Mouse (Mus musculus) kidney, embryonic 14.5 days (tissue): ENCODE measurements around the gene Dcaf5. TPM values are rescaled to one million over a fixed set of nuclear protein-coding genes. Genes with fewer than 3 reads are reported as not detected.

ENCODE experiments used
- ATAC-seq: fragments of 200-750 bp; cut with Nextera tagmentation; 2 replicates; pipeline ENCODE4 v1.8.0; 2017; ENCODE audit warnings: moderate number of reproducible peaks, mild to moderate bottlenecking, moderate TSS enrichment, moderate library complexity; ENCODE audit not compliant: low FRiP score, low TSS enrichment
- H3K27ac ChIP-seq: fragments of 300-500 bp; sonication (generic); 2 replicates; pipeline ENCODE4 v1.5.1; 2014; ENCODE audit warnings: low read depth, mild to moderate bottlenecking, low read length, moderate library complexity, mixed read lengths
- H3K27me3 ChIP-seq: fragments of 300-500 bp; sonication (generic); 2 replicates; pipeline ENCODE4 v1.6.1; 2014; ENCODE audit warnings: mild to moderate bottlenecking, low read length; ENCODE audit not compliant: control insufficient read depth, insufficient read depth
- H3K36me3 ChIP-seq: fragments of 300-500 bp; sonication (generic); 2 replicates; pipeline ENCODE4 v1.6.1; 2014; ENCODE audit warnings: low read length, mixed read lengths; ENCODE audit not compliant: control insufficient read depth, insufficient read depth
- H3K4me1 ChIP-seq: fragments of 300-500 bp; sonication (generic); 2 replicates; pipeline ENCODE4 v1.6.1; 2014; ENCODE audit warnings: low read length, mixed read lengths; ENCODE audit not compliant: control insufficient read depth, insufficient read depth
- H3K4me2 ChIP-seq: fragments of 300-500 bp; sonication (generic); replicated peaks from 2 replicates; pipeline ENCODE4 v1.6.1; 2014; ENCODE audit warnings: low read depth, mild to moderate bottlenecking, low read length
- H3K4me3 ChIP-seq: fragments of 300-500 bp; sonication (generic); 2 replicates; pipeline ENCODE4 v1.5.1; 2014; ENCODE audit warnings: mild to moderate bottlenecking, low read length
- H3K9ac ChIP-seq: fragments of 300-500 bp; sonication (generic); 2 replicates; pipeline ENCODE4 v1.6.1; 2014; ENCODE audit warnings: low read depth, mild to moderate bottlenecking, low read length, moderate library complexity
- H3K9me3 ChIP-seq: fragments of 300-500 bp; sonication (generic); 2 replicates; pipeline ENCODE4 v1.6.1; 2016; ENCODE audit warnings: low read length; ENCODE audit not compliant: control insufficient read depth
- WGBS: fragments of 180-500 bp; shearing (Covaris S2); extraction: QIAGEN DNeasy Blood & Tissue Kit; methylation state at CpG from one replicate; pipeline ENCODE4 v1.1.7; 2014; 5-methylcytosine and 5-hydroxymethylcytosine counted together
- microRNA-seq: library from miRNA; unstranded; fragments of <30 nt; microRNA quantifications from one replicate; pipeline ENCODE4, GENCODE M21; 2016
- polyA plus RNA-seq: library from polyadenylated mRNA; unstranded; fragments of >200 nt; fragmentation: Nextera tagmentation; extraction: Ambion mirVana; gene quantifications from 2 replicates; pipeline ENCODE4 v1.2.1, GENCODE M21; 2014

Gene Dcaf5
- polyA plus RNA-seq, 1 experiment from 2014 or later, result 11.2 TPM

DNA sequence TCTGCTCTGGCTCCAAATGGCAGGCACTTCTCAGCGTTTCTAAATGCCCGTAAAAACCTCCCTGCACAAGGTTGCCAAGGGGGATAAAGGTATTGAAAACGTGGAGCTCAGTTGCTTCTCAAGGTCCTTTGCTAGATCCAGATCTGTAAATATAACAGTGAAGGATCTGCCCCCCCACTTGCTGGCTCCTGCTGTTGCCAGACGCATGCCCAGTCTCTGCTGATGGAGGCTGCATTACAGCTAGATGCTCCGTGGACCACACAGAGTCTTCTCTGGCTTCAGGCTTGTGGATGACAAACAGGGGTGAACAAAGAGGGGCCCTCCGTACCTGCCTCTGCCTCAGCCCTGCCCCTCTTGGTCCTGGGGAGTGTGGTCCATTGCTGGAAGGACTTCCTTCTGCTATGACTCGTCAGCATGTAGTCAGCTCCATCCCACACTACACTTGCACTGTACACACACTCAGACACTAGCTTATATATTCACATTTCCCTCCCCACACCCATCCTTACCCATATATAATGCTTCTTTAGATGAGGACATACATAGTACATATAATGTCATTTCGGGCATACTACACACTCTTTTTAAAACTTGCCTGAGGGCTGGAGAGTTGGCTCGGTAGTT, 135.5 kb downstream of the Dcaf5 start:
- Histone ChIP-seq H3K9ac (no peak overlapping the region), H3K27me3 (no peaks in the 10 kb centered on the region), H3K4me2 (no peak overlapping the region), H3K36me3 (no peaks in the 10 kb centered on the region), H3K27ac (no peak overlapping the region), H3K9me3 (peaks cover 3% of the 10 kb centered on the region; the same call in 1 of the 2 replicates), H3K4me1 (no peaks in the 10 kb centered on the region), H3K4me3 (no peak overlapping the region)
- no peak for ATAC-seq
- WGBS, result 75% methylated on average over 9 of the region's 9 CpGs

DNA sequence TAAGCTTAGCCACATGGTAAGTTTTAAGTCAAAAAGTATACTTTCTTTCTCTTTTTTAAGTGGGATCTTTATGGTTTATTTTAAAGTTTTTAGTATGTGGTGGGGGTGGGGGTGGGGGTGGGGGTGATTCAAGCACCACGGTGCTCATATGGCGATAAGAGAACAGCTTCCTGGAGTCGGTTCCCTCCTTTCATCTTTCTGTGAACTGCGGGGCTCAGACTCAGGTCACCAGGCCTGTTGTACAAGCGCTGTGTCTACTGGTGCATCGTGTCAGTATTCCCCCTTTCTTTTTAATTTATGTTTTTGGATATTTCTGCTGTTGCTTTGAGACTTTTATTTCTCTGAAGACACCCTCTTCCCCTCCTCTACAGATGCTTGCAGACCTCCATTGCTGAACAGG, 137.7 kb downstream of the Dcaf5 start:
- H3K27ac ChIP-seq, result no peak overlapping the region
- whole genome bisulfite sequencing, result 32% methylated on average over 6 of the region's 6 CpGs
- no peak for ATAC-seq
- no peaks in the 10 kb centered on the region for H3K36me3 ChIP-seq
- no peaks in the 10 kb centered on the region for H3K4me1 ChIP-seq
- H3K9ac ChIP-seq, result no peak overlapping the region
- H3K27me3 ChIP-seq, result no peaks in the 10 kb centered on the region
- no peaks in the 10 kb centered on the region for H3K9me3 ChIP-seq
- H3K4me3 ChIP-seq, result no peak overlapping the region
- no peak overlapping the region for H3K4me2 ChIP-seq

DNA sequence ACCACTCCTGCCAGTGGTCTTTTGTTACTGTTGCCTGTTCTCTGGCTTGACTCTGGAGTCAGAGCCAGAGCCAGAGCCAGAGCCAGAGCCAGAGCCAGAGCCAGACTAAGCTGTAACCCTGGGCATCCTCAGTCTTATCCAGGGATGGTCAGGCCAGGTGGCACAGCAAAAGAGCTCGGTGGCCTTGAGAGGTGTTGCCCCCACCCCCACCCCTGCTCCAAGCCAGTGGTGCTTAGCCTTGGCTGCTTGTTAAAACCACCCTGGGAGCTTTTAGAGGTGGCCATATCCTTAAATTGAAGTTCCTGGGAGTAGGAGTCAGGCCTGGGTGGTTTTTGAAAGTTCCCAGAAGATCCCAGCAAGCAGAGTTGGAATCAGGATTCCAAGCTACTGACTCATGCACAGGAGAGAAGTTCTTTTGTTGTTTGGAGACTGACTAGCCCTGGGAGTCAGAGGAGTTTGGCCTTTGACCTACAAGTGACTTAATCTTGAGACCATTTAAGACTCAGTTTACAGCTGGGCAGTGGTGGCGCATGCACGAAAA, 144.4 kb downstream of the Dcaf5 start:
- H3K9me3 ChIP-seq, result no peaks in the 10 kb centered on the region
- H3K9ac ChIP-seq, result no peak overlapping the region
- no peak overlapping the region for H3K4me3 ChIP-seq
- WGBS, result 50% methylated on average over 3 of the region's 3 CpGs
- no peaks in the 10 kb centered on the region for H3K27me3 ChIP-seq
- no peak for ATAC-seq
- H3K36me3 ChIP-seq, result no peaks in the 10 kb centered on the region
- no peak overlapping the region for H3K27ac ChIP-seq
- no peaks in the 10 kb centered on the region for H3K4me1 ChIP-seq
- no peak overlapping the region for H3K4me2 ChIP-seq

DNA sequence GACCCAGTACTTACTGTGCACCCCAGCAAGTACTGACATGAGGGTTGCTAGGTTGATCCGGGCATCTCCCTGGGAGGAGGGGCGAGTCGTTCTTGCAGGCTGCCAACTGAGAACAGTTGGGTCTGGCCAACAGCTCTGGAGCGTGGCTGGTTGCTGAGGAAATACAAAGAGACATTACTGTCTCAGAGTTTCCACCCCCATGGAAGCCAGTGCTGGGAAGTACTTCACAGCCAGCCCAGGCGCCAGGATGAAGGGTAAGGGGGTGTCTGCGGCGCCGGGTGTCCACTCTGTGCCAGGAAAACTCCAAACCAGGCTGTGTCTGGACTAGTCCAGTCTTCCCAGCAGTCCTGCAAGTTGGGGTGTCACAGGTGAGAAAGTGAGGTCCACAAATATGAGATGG, 145.4 kb downstream of the Dcaf5 start:
- Histone ChIP-seq H3K27me3 (no peaks in the 10 kb centered on the region), H3K4me1 (no peaks in the 10 kb centered on the region), H3K9ac (no peak overlapping the region), H3K36me3 (no peaks in the 10 kb centered on the region), H3K9me3 (no peaks in the 10 kb centered on the region), H3K4me2 (no peak overlapping the region), H3K27ac (no peak overlapping the region), H3K4me3 (no peak overlapping the region)
- ATAC-seq, result no peak
- WGBS, result 93% methylated on average over 8 of the region's 8 CpGs

DNA sequence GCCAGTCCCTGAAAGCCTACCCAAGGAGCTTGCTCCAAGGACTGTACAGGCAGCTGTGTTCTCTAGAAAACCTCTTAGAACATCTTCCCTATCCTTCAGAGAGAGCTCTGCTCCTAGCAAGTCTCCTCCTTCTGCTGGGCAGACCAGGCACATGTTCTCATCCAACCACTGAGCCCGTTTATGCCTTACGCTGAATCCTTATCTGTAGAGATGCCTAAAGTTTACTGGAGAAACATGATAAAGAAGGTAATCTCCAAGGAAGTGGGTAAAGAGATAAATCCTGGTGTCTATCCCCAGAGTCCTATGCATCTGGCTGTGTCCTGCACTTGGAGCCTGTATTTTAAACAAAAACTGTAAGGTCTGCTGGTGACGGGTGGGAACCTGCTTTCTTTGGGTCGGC, 145.9 kb downstream of the Dcaf5 start:
- Histone ChIP-seq H3K4me2 (no peak overlapping the region), H3K27me3 (no peaks in the 10 kb centered on the region), H3K4me1 (no peaks in the 10 kb centered on the region), H3K27ac (no peak overlapping the region), H3K9ac (no peak overlapping the region), H3K9me3 (no peaks in the 10 kb centered on the region), H3K36me3 (no peaks in the 10 kb centered on the region), H3K4me3 (no peak overlapping the region)
- WGBS, result 85% methylated on average over 4 of the region's 4 CpGs
- no peak for ATAC-seq

DNA sequence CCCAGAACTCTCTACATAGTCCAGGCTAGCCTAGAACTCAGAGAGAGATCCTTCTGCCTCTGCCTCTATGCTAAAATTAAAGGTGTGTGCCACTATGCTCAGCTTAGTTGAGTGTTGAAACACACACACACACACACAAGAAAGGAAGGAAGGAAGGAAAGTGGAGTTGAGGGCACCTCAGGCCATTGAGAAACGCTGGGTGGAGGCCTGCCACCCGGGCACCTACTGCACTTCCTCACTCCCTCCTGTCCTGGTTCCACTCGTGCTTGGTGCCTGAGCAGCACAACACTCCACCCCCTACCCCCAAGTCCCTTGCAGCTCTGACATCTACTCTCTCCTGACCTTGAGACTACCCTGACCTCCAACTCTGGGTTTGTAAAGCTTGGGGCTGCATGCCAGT, 146.7 kb downstream of the Dcaf5 start:
- H3K4me3 ChIP-seq, result no peak overlapping the region
- no peak overlapping the region for H3K9ac ChIP-seq
- H3K4me1 ChIP-seq, result no peaks in the 10 kb centered on the region
- WGBS, result 67% methylated on average over 3 of the region's 3 CpGs
- no peaks in the 10 kb centered on the region for H3K9me3 ChIP-seq
- H3K4me2 ChIP-seq, result no peak overlapping the region
- H3K27ac ChIP-seq, result no peak overlapping the region
- no peaks in the 10 kb centered on the region for H3K36me3 ChIP-seq
- no peak for ATAC-seq
- no peaks in the 10 kb centered on the region for H3K27me3 ChIP-seq

DNA sequence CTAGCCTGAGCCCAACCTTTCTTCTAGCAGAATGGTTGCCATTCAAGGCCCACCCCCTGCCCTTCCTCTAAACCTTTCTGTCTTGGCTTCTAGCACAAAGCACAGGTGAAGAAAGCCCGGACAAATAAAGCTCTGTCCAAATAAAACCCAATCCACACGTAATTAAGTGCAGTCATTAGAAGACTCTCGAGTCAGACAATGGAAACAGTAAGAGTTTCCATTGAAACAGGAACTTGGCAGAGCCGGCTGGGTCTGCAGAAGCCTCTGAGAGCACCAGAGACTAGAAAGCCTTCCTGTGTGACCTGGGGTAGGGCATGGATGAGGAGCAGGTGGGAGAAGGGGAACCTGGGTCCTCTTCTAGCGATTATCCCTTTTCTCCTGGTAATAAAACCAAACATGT, 150.5 kb downstream of the Dcaf5 start:
- 71% methylated on average over 5 of the region's 5 CpGs for WGBS
- H3K27me3 ChIP-seq, result no peaks in the 10 kb centered on the region
- no peak overlapping the region for H3K9ac ChIP-seq
- no peaks in the 10 kb centered on the region for H3K9me3 ChIP-seq
- H3K36me3 ChIP-seq, result no peaks in the 10 kb centered on the region
- no peak overlapping the region for H3K27ac ChIP-seq
- ATAC-seq, result no peak
- H3K4me2 ChIP-seq, result no peak overlapping the region
- no peaks in the 10 kb centered on the region for H3K4me1 ChIP-seq
- H3K4me3 ChIP-seq, result no peak overlapping the region

Small RNA genes within 50 kb of the gene (microRNA-seq; reads per million reads assigned to microRNA genes)
- 27.3 reads per million, percentile 38 among the genes with 10 or more reads in this experiment for gene Mir1843a

Other genes starting within 250 kb of the Dcaf5 start
- gene Actn1, start 176.2 kb downstream of the Dcaf5 start, polyA plus RNA-seq, result 38.3 and 52.6 TPM in 2 replicates
- gene Exd2, start 26.5 kb upstream of the Dcaf5 start, polyA plus RNA-seq, result 21.6 and 28.8 TPM in 2 replicates
- 3.1 TPM in 2 replicates for gene Galnt16, start 81.7 kb upstream of the Dcaf5 start, polyA plus RNA-seq
- gene Slc39a9, start 207.3 kb upstream of the Dcaf5 start, polyA plus RNA-seq, result 12.1 and 31.1 TPM in 2 replicates
- gene Erh, start 207.7 kb upstream of the Dcaf5 start, polyA plus RNA-seq, result 265 and 337 TPM in 2 replicates